Mouse (Mus musculus): ENCODE data around the gene Terf2ip. TPM values are rescaled to one million over a fixed set of nuclear protein-coding genes. Genes with fewer than 3 reads are reported as not detected.

Gene Terf2ip
- total and polyA plus RNA-seq, 3 experiments, result 9.4 to 13.7 (median 12.4) TPM

- Histone ChIP-seq H3K9ac (ENCODE audit: insufficient read depth, low read depth) (no peak overlapping the region), H3K79me2 (replicated peaks; ENCODE audit: control insufficient read depth, extremely low read depth, insufficient read depth, poor library complexity, severe bottlenecking) (no peaks in the 10 kb centered on the region), H3K4me1 (ENCODE audit: control insufficient read depth in 1 of 2, insufficient read depth in 2 of 2) (peaks cover 3 to 14% of the 10 kb centered on the region in 2 experiments; a peak in 2 of 4 replicates), H3K4me3 (replicated peaks in 1 of 3; ENCODE audit: low read depth in 2 of 3, low read length in 2 of 3, poor library complexity in 1 of 3) (no peak overlapping the region), H3K36me3 (replicated peaks in 1 of 2; ENCODE audit: control insufficient read depth in 1 of 2, insufficient read depth in 1 of 2, low read length in 1 of 2) (peaks cover 28 to 65% of the 10 kb centered on the region in 2 experiments), H3K27ac (ENCODE audit: insufficient read depth, low read depth) (no peak overlapping the region), H3K9me3 (replicated peaks; ENCODE audit: low read length) (peaks cover 6% of the 10 kb centered on the region), H3K4me2 (ENCODE audit: insufficient read depth, low read depth, poor library complexity, severe bottlenecking) (no peak overlapping the region), H3K27me3 (replicated peaks) (no peaks in the 10 kb centered on the region)
- dilution Hi-C loops (cut with MboI; ENCODE audit: extremely low pct_ligation_motif_present, extremely low pct_unique_long_range_greater_than_20kb, low sequenced_read_pairs), result no loop called here
- no peak for DNase-seq (ENCODE audit: extremely low read depth)
- in situ Hi-C loops (cut with MboI; ENCODE audit: low pct_ligation_motif_present, low pct_unique_long_range_greater_than_20kb, low sequenced_read_pairs), result no loop called here
- TF ChIP-seq MYC (IDR thresholded peaks at IDR 0.05; ENCODE audit: low read depth, low read length) (no peak), HCFC1 (IDR thresholded peaks at IDR 0.05; ENCODE audit: low read depth, low read length) (no peak), E2F4 (IDR thresholded peaks at IDR 0.05; ENCODE audit: insufficient replicate concordance, low read depth, low read length) (no peak), ETS1 (conservative IDR thresholded peaks at IDR 0.05; ENCODE audit: low read depth, low read length) (no peak), ZMIZ1 (IDR thresholded peaks at IDR 0.05; ENCODE audit: low read depth, low read length) (no peak), UBTF (IDR thresholded peaks at IDR 0.05; ENCODE audit: low read depth, low read length) (no peak), MAFK (IDR thresholded peaks at IDR 0.05; ENCODE audit: insufficient replicate concordance, low read length) (no peak), ZKSCAN1 (IDR thresholded peaks at IDR 0.05; ENCODE audit: borderline replicate concordance, low read depth, low read length) (no peak), MXI1 (IDR thresholded peaks at IDR 0.05; ENCODE audit: low read depth, low read length) (no peak), POLR2A (IDR thresholded peaks at IDR 0.05; ENCODE audit: low read depth, low read length) (no peak), BHLHE40 (IDR thresholded peaks at IDR 0.05; ENCODE audit: low read depth, low read length) (no peak), MAX (IDR thresholded peaks at IDR 0.05; ENCODE audit: low read length) (no peak)
Observed at GRCm38 (mm10) chr8:111968991-111969390, 42.2 kb upstream of the Terf2ip start.

GRCm38 (mm10) chr8:111974138-111974537 is 37.1 kb upstream of the Terf2ip start:
- no peak for DNase-seq (ENCODE audit: extremely low read depth)
- Histone ChIP-seq H3K9ac (ENCODE audit: insufficient read depth, low read depth) (no peak overlapping the region), H3K27ac (ENCODE audit: insufficient read depth, low read depth) (no peak overlapping the region), H3K9me3 (replicated peaks; ENCODE audit: low read length) (peaks cover 26% of the 10 kb centered on the region), H3K79me2 (replicated peaks; ENCODE audit: control insufficient read depth, extremely low read depth, insufficient read depth, poor library complexity, severe bottlenecking) (no peaks in the 10 kb centered on the region), H3K4me1 (ENCODE audit: control insufficient read depth in 1 of 2, insufficient read depth in 2 of 2) (peaks cover 0 to 6% of the 10 kb centered on the region in 2 experiments; a peak in 2 of 4 replicates), H3K27me3 (replicated peaks) (no peaks in the 10 kb centered on the region), H3K4me3 (replicated peaks in 1 of 3; ENCODE audit: low read depth in 2 of 3, low read length in 2 of 3, poor library complexity in 1 of 3) (no peak overlapping the region), H3K4me2 (ENCODE audit: insufficient read depth, low read depth, poor library complexity, severe bottlenecking) (no peak overlapping the region), H3K36me3 (replicated peaks in 1 of 2; ENCODE audit: control insufficient read depth in 1 of 2, insufficient read depth in 1 of 2, low read length in 1 of 2) (peaks cover 50 to 77% of the 10 kb centered on the region in 2 experiments)
- dilution Hi-C loops (cut with MboI; ENCODE audit: extremely low pct_ligation_motif_present, extremely low pct_unique_long_range_greater_than_20kb, low sequenced_read_pairs) (no loop called here), in situ Hi-C loops (cut with MboI; ENCODE audit: low pct_ligation_motif_present, low pct_unique_long_range_greater_than_20kb, low sequenced_read_pairs) (no loop called here)
- TF ChIP-seq BHLHE40 (IDR thresholded peaks at IDR 0.05; ENCODE audit: low read depth, low read length) (no peak), HCFC1 (IDR thresholded peaks at IDR 0.05; ENCODE audit: low read depth, low read length) (no peak), E2F4 (IDR thresholded peaks at IDR 0.05; ENCODE audit: insufficient replicate concordance, low read depth, low read length) (no peak), MXI1 (IDR thresholded peaks at IDR 0.05; ENCODE audit: low read depth, low read length) (no peak), ZNF384 (IDR thresholded peaks at IDR 0.05; ENCODE audit: low read depth, low read length) (no peak), RCOR1 (conservative IDR thresholded peaks at IDR 0.05; ENCODE audit: low read depth, low read length) (no peak), UBTF (IDR thresholded peaks at IDR 0.05; ENCODE audit: low read depth, low read length) (no peak), MAZ (IDR thresholded peaks at IDR 0.05; ENCODE audit: low read depth, low read length) (no peak), MAX (IDR thresholded peaks at IDR 0.05; ENCODE audit: low read length) (no peak), MYC (IDR thresholded peaks at IDR 0.05; ENCODE audit: low read depth, low read length) (no peak), POLR2A (IDR thresholded peaks at IDR 0.05; ENCODE audit: low read depth, low read length) (no peak), ETS1 (conservative IDR thresholded peaks at IDR 0.05; ENCODE audit: low read depth, low read length) (no peak), USF2 (conservative IDR thresholded peaks at IDR 0.05; ENCODE audit: low read depth, low read length) (no peak), IRF4 (IDR thresholded peaks at IDR 0.05; ENCODE audit: low read depth, low read length) (no peak)
